Mouse (Mus musculus) cerebellum, adult 2 months (tissue): ENCODE measurements at regions not wholly inside any gene's neighbourhood (a gene's known extent, or its start where the extent isn't known, plus 50 kb on each side); places are given as distances from the start of the nearest gene placed in this dataset.
"Not testable (repeated sequence)": the region's sequence is repeated elsewhere in the genome, so short reads cannot be mapped to it uniquely, and the experiment has no call there.

ENCODE experiments used
- DNase-seq, 2 experiments: peaks; one replicate each; pipeline ENCODE4 v3.0.0; 2021
- H3K27ac ChIP-seq: fragments of 200-500 bp; 2 replicates; pipeline ENCODE4 v1.5.1; 2012; ENCODE audit warnings: low read length, control low read depth, inconsistent platforms; ENCODE audit not compliant: insufficient read depth
- H3K27me3 ChIP-seq: fragments of 200-500 bp; 2 replicates; pipeline ENCODE4 v1.6.1; 2012; ENCODE audit warnings: inconsistent platforms, mild to moderate bottlenecking, low read length, moderate library complexity; ENCODE audit not compliant: control insufficient read depth, insufficient read depth
- H3K4me1 ChIP-seq: fragments of 200-500 bp; 2 replicates; pipeline ENCODE4 v1.6.1; 2011; ENCODE audit warnings: low read length; ENCODE audit not compliant: control insufficient read depth, insufficient read depth
- H3K4me3 ChIP-seq: fragments of 200-500 bp; replicated peaks from 2 replicates; pipeline ENCODE3; 2011; ENCODE audit warnings: mild to moderate bottlenecking, low read depth, low read length, control low read depth; ENCODE audit not compliant: insufficient read depth
- CTCF ChIP-seq: fragments of 200-500 bp; IDR thresholded peaks from 2 replicates; pipeline ENCODE4 v1.5.1; 2011; ENCODE audit warnings: low read depth, mild to moderate bottlenecking, control low read depth, low read length, moderate library complexity, borderline replicate concordance; ENCODE audit not compliant: insufficient read depth
- POLR2A ChIP-seq: fragments of 200-500 bp; IDR thresholded peaks from 2 replicates; pipeline ENCODE4 v1.6.1; 2011; ENCODE audit warnings: low read length, control low read depth, borderline replicate concordance; ENCODE audit not compliant: insufficient read depth
- WGBS: fragments of 180-500 bp; shearing (Covaris S2); methylation state at CpG from one replicate; pipeline ENCODE4 v1.1.7; 2018; 5-methylcytosine and 5-hydroxymethylcytosine counted together

GRCm38 (mm10) chr12:77894238-77894637, 299.8 kb upstream of the Gm6657 start:
- no peak for TF ChIP-seq CTCF
- Histone ChIP-seq H3K4me3 (no peak overlapping the region), H3K27me3 (no peaks in the 10 kb centered on the region), H3K4me1 (no peaks in the 10 kb centered on the region), H3K27ac (no peak overlapping the region)
- DNase-seq, result no peak

GRCm38 (mm10) chr12:77895508-77895907, 298.5 kb upstream of the Gm6657 start:
- 71% methylated on average over 2 of the region's 2 CpGs for WGBS

GRCm38 (mm10) chr12:77898974-77899373, 295.1 kb upstream of the Gm6657 start:
- not testable (repeated sequence) for H3K27me3 ChIP-seq, H3K27ac ChIP-seq, DNase-seq, H3K4me1 ChIP-seq, H3K4me3 ChIP-seq
- 25% methylated on average over 2 of the region's 2 CpGs for WGBS

More at GRCm38 (mm10) chr12:77895508-77895907, 298.5 kb upstream of the Gm6657 start:
- Histone ChIP-seq H3K4me1 (no peaks in the 10 kb centered on the region), H3K27me3 (no peaks in the 10 kb centered on the region), H3K27ac (no peak overlapping the region), H3K4me3 (no peak overlapping the region)
- TF ChIP-seq CTCF (no peak), POLR2A (no peak)
- DNase-seq, result no peak

- Histone ChIP-seq H3K27me3 (no peaks in the 10 kb centered on the region), H3K27ac (no peak overlapping the region), H3K4me1 (no peaks in the 10 kb centered on the region), H3K4me3 (no peak overlapping the region)
- DNase-seq, result no peak
- TF ChIP-seq CTCF (no peak), POLR2A (no peak)
- WGBS, result 56% methylated on average over 1 of the region's 1 CpGs
These were observed 292.8 kb upstream of the Gm6657 start for GRCm38 (mm10) chr12:77901254-77901653.

GRCm38 (mm10) chr12:77912863-77913554, 281.0 kb upstream of the Gm6657 start:
- no peak for TF ChIP-seq CTCF
- no peak for TF ChIP-seq POLR2A
- no peak overlapping the region for H3K27ac ChIP-seq
- DNase-seq, result no peak
- no peaks in the 10 kb centered on the region for H3K27me3 ChIP-seq
- 33% methylated on average over 4 of the region's 4 CpGs for WGBS
- no peak overlapping the region for H3K4me3 ChIP-seq
- H3K4me1 ChIP-seq, result no peaks in the 10 kb centered on the region

GRCm38 (mm10) chr12:77928729-77929128, 265.3 kb upstream of the Gm6657 start:
- peak in 1 of 2 experiments; percentile 3 for DNase-seq
- Histone ChIP-seq H3K4me1 (no peaks in the 10 kb centered on the region), H3K27ac (no peak overlapping the region), H3K4me3 (no peak overlapping the region), H3K27me3 (no peaks in the 10 kb centered on the region)
- TF ChIP-seq POLR2A (no peak), CTCF (no peak)
- WGBS, result 15% methylated on average over 4 of the region's 4 CpGs

GRCm38 (mm10) chr12:77929571-77929970, 264.5 kb upstream of the Gm6657 start:
- Histone ChIP-seq H3K27ac (no peak overlapping the region), H3K27me3 (no peaks in the 10 kb centered on the region), H3K4me1 (no peaks in the 10 kb centered on the region), H3K4me3 (no peak overlapping the region)
- DNase-seq, result no peak
- WGBS, result 86% methylated on average over 1 of the region's 1 CpGs
- TF ChIP-seq CTCF, result no peak
- no peak for TF ChIP-seq POLR2A

- H3K27me3 ChIP-seq, result no peaks in the 10 kb centered on the region
- WGBS, result 26% methylated on average over 8 of the region's 8 CpGs
- no peak overlapping the region for H3K27ac ChIP-seq
- TF ChIP-seq POLR2A, result no peak
- no peak for TF ChIP-seq CTCF
- no peak for DNase-seq
- no peaks in the 10 kb centered on the region for H3K4me1 ChIP-seq
- H3K4me3 ChIP-seq, result no peak overlapping the region
These were observed 250.1 kb upstream of the Gm6657 start for GRCm38 (mm10) chr12:77943960-77944359.
